Mouse (Mus musculus): ENCODE data around the gene Tspan8. TPM values are rescaled to one million over a fixed set of nuclear protein-coding genes. Genes with fewer than 3 reads are reported as not detected.
A peak's percentile ranks its signal among the peaks of the same experiment; 100 is the strongest.
"Not testable (repeated sequence)": the region's sequence is repeated elsewhere in the genome, so short reads cannot be mapped to it uniquely, and the experiment has no call there.

The Tspan8 gene
- total RNA-seq (2021), result 1 to 10 TPM; 2.7 to 3.1 TPM

- no peak for DNase-seq
- intact Hi-C loops (cut with DNase I), result no loop called here
Measured at GRCm38 (mm10) chr10:115816511-115816910, at the start of gene Tspan8. TSS of gene Tspan8 (plus strand) at chr10:115816832.

GRCm38 (mm10) chr10:115770032-115770431 lies 46.6 kb upstream of the Tspan8 start:
- DNase-seq, result no peak
- intact Hi-C loops (cut with DNase I), result no loop called here

GRCm38 (mm10) chr10:115774451-115774850 lies 42.2 kb upstream of the Tspan8 start:
- intact Hi-C loops (cut with DNase I), result no loop called here

GRCm38 (mm10) chr10:115775945-115776905 lies 40.4 kb upstream of the Tspan8 start:
- intact Hi-C loops (cut with DNase I), result no loop called here
- no peak for DNase-seq

More at GRCm38 (mm10) chr10:115774451-115774850, 42.2 kb upstream of the Tspan8 start:
- DNase-seq, result peak in 1 of 2 experiments; percentile 3

- intact Hi-C loops (cut with DNase I), result no loop called here
- no peak for DNase-seq
Measured at GRCm38 (mm10) chr10:115777366-115777765, 39.3 kb upstream of the Tspan8 start.

GRCm38 (mm10) chr10:115778624-115779023 lies 38.0 kb upstream of the Tspan8 start:
- DNase-seq, result peak in 1 of 2 experiments; percentile 5
- intact Hi-C loops (cut with DNase I), result no loop called here

- no peak for DNase-seq
- intact Hi-C loops (cut with DNase I), result no loop called here
Measured at GRCm38 (mm10) chr10:115780239-115781016, 36.2 kb upstream of the Tspan8 start.

GRCm38 (mm10) chr10:115783232-115783631 lies 33.4 kb upstream of the Tspan8 start:
- intact Hi-C loops (cut with DNase I), result no loop called here
- DNase-seq, result no peak

- no peak for DNase-seq
- intact Hi-C loops (cut with DNase I), result no loop called here
Measured at GRCm38 (mm10) chr10:115790788-115791187, 25.8 kb upstream of the Tspan8 start.

- DNase-seq, result no peak
- intact Hi-C loops (cut with DNase I), result no loop called here
Measured at GRCm38 (mm10) chr10:115796072-115796788, 20.4 kb upstream of the Tspan8 start.

GRCm38 (mm10) chr10:115801464-115801863 lies 15.2 kb upstream of the Tspan8 start:
- intact Hi-C loops (cut with DNase I), result no loop called here
- no peak for DNase-seq

GRCm38 (mm10) chr10:115803013-115803412 lies 13.6 kb upstream of the Tspan8 start:
- intact Hi-C loops (cut with DNase I); DNase-seq: not testable (repeated sequence)

GRCm38 (mm10) chr10:115803765-115804164 lies 12.9 kb upstream of the Tspan8 start:
- intact Hi-C loops (cut with DNase I), result no loop called here
- no peak for DNase-seq

- intact Hi-C loops (cut with DNase I), result no loop called here
- no peak for DNase-seq
Measured at GRCm38 (mm10) chr10:115805987-115806386, 10.6 kb upstream of the Tspan8 start.

- intact Hi-C loops (cut with DNase I), result no loop called here
- no peak for DNase-seq
Measured at GRCm38 (mm10) chr10:115809169-115809568, 7.5 kb upstream of the Tspan8 start.

GRCm38 (mm10) chr10:115811519-115811918 lies 5.1 kb upstream of the Tspan8 start:
- intact Hi-C loops (cut with DNase I), result no loop called here
- DNase-seq, result no peak

GRCm38 (mm10) chr10:115814878-115815277 lies 1.8 kb upstream of the Tspan8 start:
- DNase-seq, result no peak
- intact Hi-C loops (cut with DNase I), result no loop called here

- intact Hi-C loops (cut with DNase I), result no loop called here
- no peak for DNase-seq
Measured at GRCm38 (mm10) chr10:115817056-115817724, 558 bp downstream of the Tspan8 start.

- DNase-seq, result no peak
Measured at GRCm38 (mm10) chr10:115825289-115825688, 8.7 kb downstream of the Tspan8 start.

GRCm38 (mm10) chr10:115828872-115829271 lies 12.2 kb downstream of the Tspan8 start:
- no peak for DNase-seq
- intact Hi-C loops (cut with DNase I), result no loop called here

More at GRCm38 (mm10) chr10:115825289-115825688, 8.7 kb downstream of the Tspan8 start:
- intact Hi-C loops (cut with DNase I), result no loop called here

Data from heart, postnatal 36 days (tissue).